Mouse (Mus musculus) liver, postnatal 0 days (tissue): ENCODE measurements around the gene Sdk2. TPM values are rescaled to one million over a fixed set of nuclear protein-coding genes. Genes with fewer than 3 reads are reported as not detected.

Source experiments
- ATAC-seq: fragments of 200-750 bp; cut with Nextera tagmentation; 2 replicates; pipeline ENCODE4 v1.8.0; 2017; ENCODE audit warnings: mild to moderate bottlenecking, moderate library complexity
- DNase-seq: peaks from one replicate; pipeline ENCODE4 v3.0.0-alpha.2; 2016
- H3K27ac ChIP-seq: fragments of 300-500 bp; sonication (generic); 2 replicates; pipeline ENCODE4 v1.5.1; 2014; ENCODE audit warnings: antibody characterized with exemption, moderate library complexity, mild to moderate bottlenecking, low read depth
- H3K27me3 ChIP-seq: fragments of 300-500 bp; sonication (generic); 2 replicates; pipeline ENCODE4 v1.6.1; 2014; ENCODE audit warnings: low read length, control low read depth, mixed read lengths; ENCODE audit not compliant: insufficient read depth
- H3K36me3 ChIP-seq: fragments of 300-500 bp; sonication (generic); replicated peaks from 2 replicates; pipeline ENCODE4 v1.6.1; 2014; ENCODE audit warnings: mild to moderate bottlenecking, control low read depth, low read length, moderate library complexity, mixed read lengths; ENCODE audit not compliant: insufficient read depth
- H3K4me1 ChIP-seq: fragments of 300-500 bp; sonication (generic); 2 replicates; pipeline ENCODE4 v1.6.1; 2014; ENCODE audit warnings: antibody characterized with exemption, mild to moderate bottlenecking, control low read depth; ENCODE audit not compliant: insufficient read depth
- H3K4me2 ChIP-seq: fragments of 300-500 bp; sonication (generic); 2 replicates; pipeline ENCODE4 v1.6.1; 2014; ENCODE audit warnings: low read depth, mild to moderate bottlenecking, low read length, moderate library complexity, mixed read lengths
- H3K4me3 ChIP-seq: fragments of 300-500 bp; sonication (generic); 2 replicates; pipeline ENCODE4 v1.5.1; 2014; ENCODE audit warnings: low read depth, low read length
- H3K9ac ChIP-seq: fragments of 300-500 bp; sonication (generic); replicated peaks from 2 replicates; pipeline ENCODE4 v1.6.1; 2014; ENCODE audit warnings: mild to moderate bottlenecking, moderate library complexity
- H3K9me3 ChIP-seq: fragments of 300-500 bp; sonication (generic); 2 replicates; pipeline ENCODE4 v1.6.1; 2016; ENCODE audit warnings: mild to moderate bottlenecking, control low read depth, low read length, mixed read lengths
- CTCF ChIP-seq: sonication (generic); IDR thresholded peaks from 2 replicates; pipeline ENCODE4 v1.5.1; 2016; ENCODE audit warnings: antibody characterized with exemption, low read depth
- EP300 ChIP-seq: IDR thresholded peaks from 2 replicates; pipeline ENCODE4 v1.6.1; 2016; ENCODE audit warnings: antibody characterized with exemption, low read depth, mild to moderate bottlenecking
- WGBS: fragments of 180-500 bp; shearing (Covaris S2); extraction: QIAGEN DNeasy Blood & Tissue Kit; methylation state at CpG from one replicate; pipeline ENCODE4 v1.1.7; 2014; ENCODE audit not compliant: insufficient replicate concordance; 5-methylcytosine and 5-hydroxymethylcytosine counted together
- polyA plus RNA-seq: library from polyadenylated mRNA; unstranded; fragments of >200 nt; fragmentation: Nextera tagmentation; extraction: Ambion mirVana; gene quantifications from 2 replicates; pipeline ENCODE4 v1.2.1, GENCODE M21; 2015

Sdk2 gene
- polyA plus RNA-seq, 1 experiment from 2014 or later, result 0.15 TPM

DNA sequence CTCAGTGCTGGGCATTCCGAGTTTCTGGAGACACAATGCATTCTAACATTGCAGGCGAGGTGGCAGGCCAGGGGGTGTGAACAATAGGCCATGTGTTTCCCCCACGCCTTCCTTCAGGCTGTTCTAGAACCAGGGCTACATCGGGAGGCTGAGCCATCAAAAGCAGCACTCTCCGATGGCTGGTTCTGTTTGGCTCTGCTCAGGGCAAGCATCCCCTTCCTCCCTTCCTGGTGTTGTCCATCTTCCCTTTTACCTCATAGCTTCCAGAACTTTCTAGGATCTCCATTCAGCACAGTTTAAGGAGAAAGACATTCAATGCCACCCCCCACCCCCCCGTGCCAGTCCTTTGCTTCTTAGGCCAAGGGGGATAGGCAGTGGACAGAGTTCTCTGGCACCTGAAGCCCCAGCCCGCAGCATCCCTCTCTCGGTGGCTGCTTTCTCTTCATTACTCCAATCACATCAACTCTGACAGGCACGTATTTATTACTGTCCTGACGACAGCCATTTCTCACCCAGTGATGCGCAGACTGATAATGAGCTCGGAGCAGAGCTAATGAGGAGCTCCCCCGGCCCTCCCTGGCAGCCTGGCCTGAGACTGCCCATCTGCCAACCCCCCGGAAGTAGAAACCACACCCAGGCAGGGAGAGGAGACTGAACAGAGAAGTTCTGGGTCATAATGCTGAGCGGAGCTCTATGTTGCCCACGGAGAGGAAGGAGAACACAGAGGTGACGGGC lies 12.1 kb downstream of the Sdk2 start:
- TF ChIP-seq CTCF, result no peak
- TF ChIP-seq EP300, result no peak

DNA sequence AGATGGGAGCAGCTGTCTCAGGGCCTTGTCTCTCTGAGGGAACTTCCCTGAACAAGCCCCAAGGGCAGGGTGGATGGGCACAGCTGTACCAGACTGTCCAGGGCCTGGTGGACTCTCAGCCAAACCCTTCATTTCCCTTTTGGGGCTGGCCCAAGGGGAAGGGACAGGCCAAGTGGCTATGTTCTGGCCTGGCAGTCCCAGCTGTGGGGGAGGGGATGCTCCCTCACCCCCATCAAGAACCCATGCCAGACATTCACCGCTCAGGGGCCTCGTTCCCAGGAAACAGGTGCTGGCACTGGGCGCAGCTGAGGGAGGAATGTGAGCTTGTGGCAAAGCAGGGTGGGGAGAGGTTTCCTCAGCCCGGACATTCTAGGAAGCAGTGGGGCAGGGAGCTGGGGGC lies 15.5 kb downstream of the Sdk2 start:
- Histone ChIP-seq H3K27ac (no peak overlapping the region), H3K4me2 (no peak overlapping the region), H3K9ac (no peak overlapping the region), H3K4me1 (no peaks in the 10 kb centered on the region), H3K27me3 (no peaks in the 10 kb centered on the region), H3K4me3 (no peak overlapping the region), H3K9me3 (no peaks in the 10 kb centered on the region; the same call in 1 of the 2 replicates), H3K36me3 (no peaks in the 10 kb centered on the region)
- no peak for TF ChIP-seq EP300
- no peak for TF ChIP-seq CTCF
- WGBS, result 80% methylated on average over 4 of the region's 4 CpGs
- DNase-seq (no peak), ATAC-seq (no peak)

More for the DNA sequence above, 12.1 kb downstream of the Sdk2 start:
- ATAC-seq, result no peak
- Histone ChIP-seq H3K4me3 (no peak overlapping the region), H3K36me3 (no peaks in the 10 kb centered on the region), H3K9ac (no peak overlapping the region), H3K9me3 (no peaks in the 10 kb centered on the region), H3K27me3 (no peaks in the 10 kb centered on the region), H3K4me2 (no peak overlapping the region), H3K27ac (no peak overlapping the region), H3K4me1 (no peaks in the 10 kb centered on the region)
- WGBS, result 70% methylated on average over 17 of the region's 17 CpGs
- DNase-seq, result no peak

DNA sequence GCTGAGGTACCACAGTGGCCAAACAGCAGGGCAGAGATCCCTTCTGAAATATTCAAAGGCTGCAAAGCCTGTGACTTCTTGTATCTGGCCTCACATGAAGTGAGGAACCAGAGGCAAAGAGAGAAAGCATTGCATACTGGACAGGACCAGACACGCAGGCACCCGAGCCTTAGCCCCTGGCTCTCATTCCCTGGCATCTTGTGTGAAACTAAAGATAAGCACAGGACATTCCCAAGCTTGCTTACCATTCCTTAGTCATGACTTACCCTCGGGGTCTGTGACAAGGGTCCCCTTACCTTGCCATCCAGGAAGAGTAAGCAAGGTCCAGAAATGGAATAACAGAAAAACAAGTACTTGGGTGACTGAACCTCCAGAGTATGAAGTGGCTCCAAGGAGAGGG lies 16.3 kb downstream of the Sdk2 start:
- no peaks in the 10 kb centered on the region; the same call in 1 of the 2 replicates for H3K9me3 ChIP-seq
- no peak overlapping the region for H3K9ac ChIP-seq
- no peaks in the 10 kb centered on the region for H3K27me3 ChIP-seq
- DNase-seq, result no peak
- no peak for ATAC-seq
- no peak for TF ChIP-seq EP300
- H3K4me3 ChIP-seq, result no peak overlapping the region
- H3K27ac ChIP-seq, result no peak overlapping the region
- no peaks in the 10 kb centered on the region for H3K4me1 ChIP-seq
- no peaks in the 10 kb centered on the region for H3K36me3 ChIP-seq
- 61% methylated on average over 3 of the region's 3 CpGs for WGBS
- H3K4me2 ChIP-seq, result no peak overlapping the region

DNA sequence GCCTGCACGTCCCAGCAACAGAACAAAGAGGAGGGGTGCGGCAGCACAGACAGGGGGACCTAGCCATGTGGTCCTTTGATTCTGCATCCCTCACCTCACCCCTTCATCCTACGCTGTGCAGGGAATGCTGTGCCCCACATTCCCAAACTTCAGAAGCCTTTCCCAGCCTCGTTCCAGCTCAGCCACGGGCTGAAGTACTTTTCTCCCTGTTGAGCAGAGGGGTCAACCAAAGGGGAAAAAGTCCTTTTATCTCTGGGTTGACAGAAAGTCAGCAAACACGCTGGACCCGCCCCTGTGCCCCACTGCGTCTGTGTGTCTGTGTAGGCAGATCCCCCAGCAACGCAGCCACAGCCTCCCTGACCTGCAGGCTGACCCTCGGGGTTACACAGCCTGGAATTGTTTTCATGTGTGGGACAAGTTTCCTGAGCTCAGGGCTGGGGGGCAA lies 18.9 kb downstream of the Sdk2 start:
- TF ChIP-seq CTCF, result no peak
- no peak for TF ChIP-seq EP300
- Histone ChIP-seq H3K27ac (no peak overlapping the region), H3K27me3 (no peaks in the 10 kb centered on the region), H3K4me3 (no peak overlapping the region), H3K9ac (no peak overlapping the region), H3K36me3 (no peaks in the 10 kb centered on the region), H3K4me1 (no peaks in the 10 kb centered on the region), H3K9me3 (no peaks in the 10 kb centered on the region; the same call in 1 of the 2 replicates), H3K4me2 (no peak overlapping the region)
- 16% methylated on average over 10 of the region's 10 CpGs for WGBS
- no peak for ATAC-seq
- no peak for DNase-seq

DNA sequence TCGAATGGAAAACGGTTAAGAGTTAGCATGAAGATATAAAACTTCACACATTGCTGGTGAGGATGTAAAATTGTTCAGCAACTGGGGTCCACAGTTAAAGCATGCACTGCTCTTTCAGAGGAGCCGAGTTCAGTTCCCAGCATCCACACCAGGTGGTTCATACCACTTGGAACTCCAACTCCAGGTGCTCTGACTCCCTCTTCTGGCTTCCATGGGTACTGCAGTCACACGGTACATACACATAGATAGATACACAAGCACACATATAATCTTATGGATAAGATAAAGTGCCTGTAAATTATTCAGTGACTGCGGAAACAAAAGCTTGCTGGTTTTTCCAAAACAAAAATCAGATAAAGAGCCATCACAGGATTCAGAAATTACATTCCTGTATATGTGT lies 19.9 kb downstream of the Sdk2 start:
- TF ChIP-seq EP300 (no peak), CTCF (peak; percentile 18; the same call in 1 of the 2 replicates)
- H3K4me3 ChIP-seq, result no peak overlapping the region
- 85% methylated on average over 5 of the region's 5 CpGs for WGBS

DNA sequence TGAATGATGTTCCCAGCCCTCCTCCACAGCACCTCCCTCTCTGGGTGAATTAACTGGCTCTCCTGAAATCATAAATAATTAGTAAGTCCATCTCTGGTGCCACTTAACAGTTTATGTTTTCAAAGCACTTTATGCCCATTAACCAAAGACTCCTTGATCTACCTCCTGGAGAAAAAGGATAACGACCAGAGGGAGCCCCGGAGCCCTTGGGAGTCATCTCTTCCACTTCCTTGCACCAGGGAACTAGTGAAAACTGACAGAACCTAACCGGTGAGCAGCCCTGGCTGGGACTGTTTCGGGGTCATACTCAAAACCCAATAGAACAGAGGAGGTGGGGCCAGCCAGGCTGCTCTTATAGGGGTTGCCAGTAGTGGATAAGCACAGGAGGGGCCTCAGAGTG lies 22.5 kb downstream of the Sdk2 start:
- Histone ChIP-seq H3K4me1 (no peaks in the 10 kb centered on the region), H3K9me3 (no peaks in the 10 kb centered on the region; the same call in 1 of the 2 replicates), H3K27me3 (no peaks in the 10 kb centered on the region), H3K36me3 (no peaks in the 10 kb centered on the region), H3K9ac (no peak overlapping the region), H3K4me2 (no peak overlapping the region), H3K4me3 (no peak overlapping the region), H3K27ac (no peak overlapping the region)
- WGBS, result 60% methylated on average over 4 of the region's 4 CpGs
- no peak for ATAC-seq
- no peak for DNase-seq
- no peak for TF ChIP-seq CTCF
- TF ChIP-seq EP300, result no peak

More for the DNA sequence above, 19.9 kb downstream of the Sdk2 start:
- DNase-seq (no peak), ATAC-seq (no peak)
- no peak overlapping the region for H3K4me2 ChIP-seq
- no peaks in the 10 kb centered on the region for H3K27me3 ChIP-seq
- no peaks in the 10 kb centered on the region for H3K36me3 ChIP-seq
- no peaks in the 10 kb centered on the region; the same call in 1 of the 2 replicates for H3K9me3 ChIP-seq
- H3K4me1 ChIP-seq, result no peaks in the 10 kb centered on the region
- H3K9ac ChIP-seq, result no peak overlapping the region
- H3K27ac ChIP-seq, result no peak overlapping the region
